Mouse (Mus musculus) adrenal gland (tissue): ENCODE results near the gene Plekhg6.

Source experiments
- intact Hi-C: fragments of 180-260 bp; cut with DNase I; formaldehyde crosslinking; loops from one replicate; pipeline ENCODE4 v1.15.1; 2025

The Plekhg6 gene

GRCm38 (mm10) chr6:125333112-125333899, 47.3 kb downstream of the Plekhg6 start:
- intact Hi-C loops: no loop called here

DNA sequence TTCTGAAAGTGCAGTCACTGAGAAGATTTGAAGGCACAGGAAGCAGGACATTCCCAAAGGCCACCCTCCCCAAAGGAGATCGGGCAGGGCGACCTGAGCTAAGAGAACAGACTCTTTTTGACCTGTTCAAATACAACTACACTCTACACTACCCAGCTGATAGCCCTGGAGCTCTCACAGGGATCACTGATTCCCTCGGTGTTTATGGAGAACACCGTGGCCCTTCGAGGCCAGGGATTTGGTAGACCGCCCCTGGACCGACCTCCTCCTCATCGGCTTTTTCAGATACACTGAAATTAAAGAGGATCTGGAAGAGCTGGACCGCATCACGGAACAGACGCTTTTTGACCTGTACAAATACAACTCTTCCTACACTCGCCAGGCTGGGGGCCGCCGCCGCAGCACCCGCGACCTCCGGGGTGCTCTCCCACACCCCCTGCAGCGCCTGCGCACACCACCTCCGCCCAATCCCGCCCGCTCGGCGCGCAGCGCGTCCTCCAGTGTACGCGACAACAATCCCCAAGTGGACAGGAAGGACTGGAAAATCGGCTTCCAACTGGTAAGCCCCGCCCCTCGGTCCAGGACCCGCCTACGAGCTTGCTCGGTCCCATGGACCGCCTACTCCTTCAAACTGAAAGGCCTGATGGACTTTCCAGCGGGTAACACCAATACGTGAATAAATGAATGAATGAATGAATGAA, 49.8 kb downstream of the Plekhg6 start:
- intact Hi-C loops: no loop called here

DNA sequence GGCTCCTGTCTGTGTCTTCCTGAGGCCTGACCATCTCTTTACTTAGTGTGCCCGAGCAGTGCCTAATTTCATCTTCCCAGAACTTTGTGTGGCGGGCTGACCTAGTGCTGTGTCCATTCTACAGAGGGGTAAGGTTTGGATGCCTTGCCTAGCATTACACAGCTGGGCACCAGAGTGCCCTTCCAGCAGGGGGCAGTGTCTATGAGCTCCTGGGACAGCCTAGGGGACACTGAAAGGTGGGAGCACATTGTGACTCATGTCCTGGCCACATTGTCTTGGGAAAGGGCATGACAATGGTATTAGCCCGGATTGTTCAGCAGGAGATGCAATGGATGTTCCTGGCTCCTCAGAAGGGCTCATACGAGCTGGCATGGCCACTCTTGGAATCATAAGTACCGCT, 52.4 kb downstream of the Plekhg6 start:
- intact Hi-C loops: loop anchor here (5.0 kb wide), 1 partner anchor 34 kb away; no protein-coding TSS in a partner anchor

DNA sequence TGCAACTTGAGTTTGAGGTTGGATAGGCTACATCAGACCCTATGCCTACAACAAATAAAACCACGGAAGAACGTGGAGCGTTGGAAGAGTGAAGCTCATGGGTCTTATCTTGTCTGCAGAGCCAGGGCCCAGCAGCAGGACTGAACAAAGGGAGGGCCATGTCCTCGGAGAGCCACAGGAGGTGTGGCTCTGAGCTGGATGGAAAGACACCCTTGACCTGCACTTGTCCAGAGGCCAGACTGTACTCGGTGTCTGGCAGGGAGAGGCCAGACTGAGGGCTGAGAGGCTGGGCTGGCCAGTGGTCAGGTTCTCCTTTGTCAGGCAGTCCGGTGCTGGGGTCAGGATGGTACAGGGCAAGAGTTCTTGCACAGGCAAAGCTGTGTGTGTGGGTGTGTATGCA, 55.3 kb downstream of the Plekhg6 start:
- intact Hi-C loops: loop anchor here (5.0 kb wide), 1 partner anchor 37 kb away; no protein-coding TSS in a partner anchor

GRCm38 (mm10) chr6:125323547-125323946, 57.0 kb downstream of the Plekhg6 start:
- intact Hi-C loops: no loop called here

- intact Hi-C loops: no loop called here
Measured at GRCm38 (mm10) chr6:125322794-125323193, 57.8 kb downstream of the Plekhg6 start.

GRCm38 (mm10) chr6:125321114-125321855, 59.3 kb downstream of the Plekhg6 start:
- intact Hi-C loops: no loop called here

DNA sequence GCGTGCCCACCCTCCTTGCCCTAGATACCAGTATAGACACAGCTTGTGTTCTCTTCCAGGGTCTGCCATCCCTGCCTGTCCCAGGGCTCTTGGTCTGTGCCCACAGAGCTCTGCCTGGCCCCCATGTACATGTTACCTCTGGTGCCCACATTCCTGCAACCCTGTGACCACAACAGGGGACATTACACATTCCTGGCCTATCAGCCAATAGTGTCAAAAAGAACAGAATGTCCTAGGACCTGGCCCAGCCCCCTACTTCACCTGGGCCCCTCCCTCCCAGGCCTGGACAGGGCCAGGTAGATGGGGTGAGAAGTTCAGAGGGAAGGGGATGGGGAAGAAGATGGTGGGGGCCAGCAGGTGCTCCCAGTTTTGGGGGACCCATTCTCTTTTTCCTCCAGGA, 60.3 kb downstream of the Plekhg6 start, which contains the start of gene Scnn1a:
Gene Scnn1a (plus strand): TSS at position 337 of the 400 bp plus-strand sequence.
- intact Hi-C loops: no loop called here

- intact Hi-C loops: no loop called here
Measured at GRCm38 (mm10) chr6:125319919-125320296, 60.7 kb downstream of the Plekhg6 start.

DNA sequence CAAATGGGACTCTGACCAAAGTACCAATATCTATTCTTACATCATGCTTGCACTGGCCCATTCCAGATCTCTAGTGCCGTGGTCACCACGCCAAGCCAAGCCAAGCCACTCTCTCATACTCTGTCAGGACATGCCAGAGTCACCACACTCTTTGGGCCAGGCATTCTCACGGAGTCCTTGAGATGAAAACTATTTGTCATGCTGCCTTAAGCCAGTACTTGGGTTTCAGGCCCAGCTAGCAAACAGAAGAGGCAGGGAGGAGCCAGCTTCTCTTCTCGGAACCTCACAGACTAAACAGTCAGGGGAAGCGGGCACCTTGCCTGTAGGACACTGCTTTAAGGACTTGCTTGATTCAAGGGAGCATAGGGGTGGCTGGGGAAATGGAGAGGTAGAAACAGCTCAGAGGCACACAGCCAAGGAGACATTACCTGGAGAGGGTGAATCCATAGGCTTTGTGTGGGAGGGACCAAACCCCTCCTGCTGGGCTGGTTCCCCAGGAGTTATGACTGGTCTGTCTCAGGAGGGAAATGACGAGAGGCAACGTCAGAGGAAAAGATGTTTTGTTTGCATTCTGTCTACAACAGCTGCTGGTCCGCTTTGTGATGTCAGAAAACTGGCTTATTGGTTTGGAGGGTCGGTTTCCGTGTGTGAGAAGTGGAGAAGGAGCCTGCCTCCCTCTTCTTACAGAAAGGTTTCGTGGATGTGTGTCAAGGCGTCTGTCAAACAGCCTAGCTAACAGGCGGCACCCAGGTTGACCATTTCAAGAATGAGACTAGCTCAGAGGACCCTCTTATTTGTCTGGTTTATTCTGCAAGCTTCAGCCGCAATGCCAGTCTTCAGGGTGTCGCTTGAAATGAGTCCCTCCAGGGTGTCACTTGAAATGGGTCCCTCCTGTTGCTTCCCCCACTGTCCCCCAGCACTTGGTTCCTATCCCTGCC, 61.3 kb downstream of the Plekhg6 start:
- intact Hi-C loops: no loop called here

GRCm38 (mm10) chr6:125317077-125317476, 63.5 kb downstream of the Plekhg6 start:
- intact Hi-C loops: no loop called here

- intact Hi-C loops: loop anchor here (5.0 kb wide), 1 partner anchor 38 kb away; no protein-coding TSS in a partner anchor
Measured at GRCm38 (mm10) chr6:125314746-125315145, 65.8 kb downstream of the Plekhg6 start.

- intact Hi-C loops: loop anchor here (5.0 kb wide), 1 partner anchor 38 kb away; no protein-coding TSS in a partner anchor
Measured at GRCm38 (mm10) chr6:125314231-125314563, 66.4 kb downstream of the Plekhg6 start.

GRCm38 (mm10) chr6:125313546-125314230, 66.9 kb downstream of the Plekhg6 start, which contains the start of gene Ltbr:
TSS of gene Ltbr (minus strand) at chr6:125313885.
- intact Hi-C loops: loop anchor here (5.0 kb wide), 1 partner anchor 39 kb away; no protein-coding TSS in a partner anchor
